Comparison of ENCODE assay signal across 10 mouse cellular contexts in the genomic region with DNA sequence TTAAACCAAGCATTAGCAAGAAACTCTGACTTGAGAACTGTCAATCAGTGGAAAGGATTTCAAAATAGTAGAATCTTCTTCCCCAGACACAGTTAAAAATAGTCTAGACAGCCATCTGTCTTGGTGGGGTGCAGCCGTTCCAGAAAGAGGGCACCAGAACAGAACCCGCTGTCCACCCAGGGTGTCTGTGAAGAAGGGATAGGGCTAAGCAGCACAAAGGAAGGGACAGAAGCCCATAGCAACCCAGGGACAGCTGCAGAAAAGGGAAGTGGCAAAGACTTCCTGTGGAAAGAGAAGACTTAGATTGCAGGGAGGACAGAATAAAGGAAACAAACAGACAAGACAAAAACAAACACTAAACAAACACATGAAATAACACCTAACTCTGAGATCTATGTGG. TPM values are rescaled to one million over a fixed set of nuclear protein-coding genes. Genes with fewer than 3 reads are reported as not detected.
DNase-seq lines count a peak whose midpoint lies in the region; ATAC-seq and TF ChIP-seq lines count a peak whose summit lies in the region.
"Had no signal": no experiment of that assay in that cellular context is flagged by ENCODE, and none has a peak within 500 bp of the region (broad histone marks: within the 10 kb centered on the region; RNA-seq: fewer than 3 reads in every experiment).

No protein-coding gene starts in this region.

- no peaks in the 10 kb centered on the region for H3K36me3 ChIP-seq in forebrain, embryonic 15.5 days
- H3K36me3 ChIP-seq in forebrain, embryonic 11.5 days (ENCODE audit: control insufficient read depth, insufficient read depth, low read length): no peaks in the 10 kb centered on the region
- no peaks in the 10 kb centered on the region; the same call in 1 of the 2 replicates for H3K36me3 ChIP-seq in liver, postnatal 0 days (replicated peaks; ENCODE audit: insufficient read depth, low read length)
- no peaks in the 10 kb centered on the region for H3K36me3 ChIP-seq in neural tube, embryonic 14.5 days (ENCODE audit: control insufficient read depth, insufficient read depth, low read length)
- H3K36me3 ChIP-seq: limb, embryonic 12.5 days had no signal

- no peak overlapping the region for H3K9ac ChIP-seq in forebrain, embryonic 15.5 days (replicated peaks)
- no peak overlapping the region for H3K9ac ChIP-seq in forebrain, embryonic 11.5 days (ENCODE audit: low read length)
- H3K9ac ChIP-seq in liver, postnatal 0 days (replicated peaks): no peak overlapping the region
- H3K9ac ChIP-seq in neural tube, embryonic 14.5 days (replicated peaks; ENCODE audit: low read depth, low read length): no peak overlapping the region
- H3K9ac ChIP-seq: limb, embryonic 12.5 days had no signal

- peak overlapping the region; percentile 72 for H3K27ac ChIP-seq in forebrain, embryonic 15.5 days (replicated peaks)
- no peak overlapping the region for H3K27ac ChIP-seq in forebrain, embryonic 11.5 days (ENCODE audit: low read depth, low read length)
- H3K27ac ChIP-seq in liver, postnatal 0 days (ENCODE audit: low read depth): peak overlapping the region; percentile 25; the same call in 1 of the 2 replicates
- peak overlapping the region; percentile 58; the same call in 1 of the 2 replicates for H3K27ac ChIP-seq in neural tube, embryonic 14.5 days (ENCODE audit: low read depth, low read length)
- H3K27ac ChIP-seq: limb, embryonic 12.5 days had no signal

- no peak for TF ChIP-seq EP300 in liver, postnatal 0 days (IDR thresholded peaks at IDR 0.05; ENCODE audit: low read depth)

- no peaks in the 10 kb centered on the region for H3K9me3 ChIP-seq in forebrain, embryonic 15.5 days
- H3K9me3 ChIP-seq in forebrain, embryonic 11.5 days (ENCODE audit: control insufficient read depth, low read length): no peaks in the 10 kb centered on the region
- H3K9me3 ChIP-seq in liver, postnatal 0 days (ENCODE audit: low read length): no peaks in the 10 kb centered on the region
- H3K9me3 ChIP-seq in neural tube, embryonic 14.5 days (ENCODE audit: control insufficient read depth, low read length): no peaks in the 10 kb centered on the region
- H3K9me3 ChIP-seq: limb, embryonic 12.5 days had no signal

- DNase-seq in forebrain, embryonic 11.5 days (ENCODE audit: low spot score): no peak
- no peak for DNase-seq in liver, postnatal 0 days
- DNase-seq in liver: no peak
- peak; percentile 52 for DNase-seq in cerebellum, adult 9-10 months
- DNase-seq in adrenal gland, postnatal 10 days: no peak
- no peak for DNase-seq in testis, postnatal 10 days (ENCODE audit: low spot score)
- DNase-seq: gastrocnemius, postnatal 25 days had no signal

- no peak overlapping the region for H3K4me2 ChIP-seq in forebrain, embryonic 15.5 days (replicated peaks)
- no peak overlapping the region for H3K4me2 ChIP-seq in forebrain, embryonic 11.5 days (ENCODE audit: low read depth, low read length, severe bottlenecking)
- H3K4me2 ChIP-seq in liver, postnatal 0 days (ENCODE audit: low read depth, low read length): no peak overlapping the region
- no peak overlapping the region for H3K4me2 ChIP-seq in neural tube, embryonic 14.5 days (ENCODE audit: low read depth, low read length)
- H3K4me2 ChIP-seq: limb, embryonic 12.5 days had no signal

- no peak for TF ChIP-seq CTCF in liver, postnatal 0 days (IDR thresholded peaks at IDR 0.05; ENCODE audit: low read depth)

- no peak for ATAC-seq in forebrain, embryonic 15.5 days (replicated peaks)
- no peak for ATAC-seq in forebrain, embryonic 11.5 days (replicated peaks; ENCODE audit: low FRiP score)
- no peak for ATAC-seq in liver, postnatal 0 days
- ATAC-seq in neural tube, embryonic 14.5 days (ENCODE audit: low read depth): no peak

- H3K4me3 ChIP-seq in forebrain, embryonic 15.5 days: no peak overlapping the region
- no peak overlapping the region for H3K4me3 ChIP-seq in forebrain, embryonic 11.5 days (ENCODE audit: low read depth, low read length)
- no peak overlapping the region for H3K4me3 ChIP-seq in liver, postnatal 0 days (ENCODE audit: low read depth, low read length)
- no peak overlapping the region for H3K4me3 ChIP-seq in neural tube, embryonic 14.5 days (ENCODE audit: low read depth, low read length)
- H3K4me3 ChIP-seq: limb, embryonic 12.5 days had no signal

- H3K4me1 ChIP-seq in forebrain, embryonic 15.5 days: peaks cover 31% of the 10 kb centered on the region
- H3K4me1 ChIP-seq in forebrain, embryonic 11.5 days (replicated peaks; ENCODE audit: control insufficient read depth, insufficient read depth, low read length): no peaks in the 10 kb centered on the region
- H3K4me1 ChIP-seq in liver, postnatal 0 days (ENCODE audit: insufficient read depth): peaks cover 10% of the 10 kb centered on the region; the same call in 1 of the 2 replicates
- H3K4me1 ChIP-seq in neural tube, embryonic 14.5 days (ENCODE audit: control insufficient read depth, insufficient read depth, low read length): peaks cover 10% of the 10 kb centered on the region; the same call in 1 of the 2 replicates

- H3K27me3 ChIP-seq in forebrain, embryonic 15.5 days: no peaks in the 10 kb centered on the region
- H3K27me3 ChIP-seq in forebrain, embryonic 11.5 days (ENCODE audit: control insufficient read depth, insufficient read depth, low read length): no peaks in the 10 kb centered on the region
- no peaks in the 10 kb centered on the region for H3K27me3 ChIP-seq in liver, postnatal 0 days (ENCODE audit: insufficient read depth, low read length)
- H3K27me3 ChIP-seq in neural tube, embryonic 14.5 days (ENCODE audit: control insufficient read depth, insufficient read depth, low read length): no peaks in the 10 kb centered on the region
- H3K27me3 ChIP-seq: limb, embryonic 12.5 days had no signal

- 52% methylated on average over 2 of the region's 2 CpGs for WGBS in forebrain, embryonic 15.5 days
- WGBS in forebrain, embryonic 11.5 days: 77% methylated on average over 2 of the region's 2 CpGs
- WGBS in liver, postnatal 0 days (ENCODE audit: insufficient replicate concordance): 14% methylated on average over 2 of the region's 2 CpGs
- 46% methylated on average over 2 of the region's 2 CpGs for WGBS in neural tube, embryonic 14.5 days

RNA-seq across cellular contexts. Expression of a gene that starts 34.8 kb away (rescaled TPM):
- 23.3 and 24.2 TPM in 2 replicates for polyA plus RNA-seq in forebrain, embryonic 15.5 days (2015; fragmentation: Nextera tagmentation; extraction: Ambion mirVana)
- polyA plus RNA-seq in forebrain, embryonic 11.5 days (2014; fragmentation: Nextera tagmentation; extraction: Ambion mirVana): 19.4 and 24.8 TPM in 2 replicates
- 4.1 TPM in 2 replicates for polyA plus RNA-seq in liver, postnatal 0 days (2015; fragmentation: Nextera tagmentation; extraction: Ambion mirVana)
- polyA plus RNA-seq in neural tube, embryonic 14.5 days (2014; fragmentation: Nextera tagmentation; extraction: Ambion mirVana): 38.6 and 55.6 TPM in 2 replicates
- 10 to 100 TPM; 27.1 to 35.8 TPM for total RNA-seq in adrenal gland, postnatal 10 days (2021)

RNA-seq across cellular contexts. Expression of a gene that starts 35.3 kb away (rescaled TPM):
- polyA plus RNA-seq in forebrain, embryonic 15.5 days (2015; fragmentation: Nextera tagmentation; extraction: Ambion mirVana): 2.0 and 2.4 TPM in 2 replicates
- 5.6 and 5.9 TPM in 2 replicates for polyA plus RNA-seq in forebrain, embryonic 11.5 days (2014; fragmentation: Nextera tagmentation; extraction: Ambion mirVana)
- 1.2 and 1.5 TPM in 2 replicates for polyA plus RNA-seq in liver, postnatal 0 days (2015; fragmentation: Nextera tagmentation; extraction: Ambion mirVana)
- 0.48 and 1.1 TPM in 2 replicates for polyA plus RNA-seq in neural tube, embryonic 14.5 days (2014; fragmentation: Nextera tagmentation; extraction: Ambion mirVana)
- 1 to 10 TPM; 1.5 to 1.7 TPM for total RNA-seq in adrenal gland, postnatal 10 days (2021)
